Mouse (Mus musculus) layer of hippocampus, adult 18-20 months (tissue): Measurements from ENCODE around the gene Ehd4. TPM values are rescaled to one million over a fixed set of nuclear protein-coding genes. Genes with fewer than 3 reads are reported as not detected.

Experiments used
- DNase-seq, 2 experiments: peaks; one replicate each; pipeline ENCODE4 v3.0.0; 2022; ENCODE audit warnings: low spot score in 2 of 2
- total RNA-seq, 2 experiments: library from RNA; stranded (reverse); gene quantifications; 2 replicates each; pipeline ENCODE4 v1.2.3; 2021

The Ehd4 gene
- total RNA-seq, 2 experiments from 2014 or later = 8.5 to 8.9 TPM

DNA sequence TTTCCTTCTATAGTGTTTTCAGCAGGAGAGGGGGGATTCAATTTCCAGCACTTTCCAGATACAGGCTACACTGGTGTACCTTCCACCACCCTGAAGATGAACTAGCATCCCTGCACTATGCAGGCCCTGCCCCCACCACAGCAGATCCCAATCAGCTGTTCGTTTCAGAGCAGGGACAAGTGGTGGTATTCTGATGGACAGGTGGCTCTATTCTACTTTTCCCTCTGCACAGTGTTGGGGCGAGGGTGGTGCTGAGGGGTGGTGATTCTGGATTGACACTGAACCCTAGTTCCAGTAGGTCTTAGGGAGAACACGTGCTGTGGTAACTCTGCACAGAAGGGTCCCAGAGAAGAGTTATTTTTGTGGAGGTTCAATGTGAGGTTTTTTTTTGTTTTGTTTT is 43.2 kb downstream of the Ehd4 start:
- no peak for DNase-seq

DNA sequence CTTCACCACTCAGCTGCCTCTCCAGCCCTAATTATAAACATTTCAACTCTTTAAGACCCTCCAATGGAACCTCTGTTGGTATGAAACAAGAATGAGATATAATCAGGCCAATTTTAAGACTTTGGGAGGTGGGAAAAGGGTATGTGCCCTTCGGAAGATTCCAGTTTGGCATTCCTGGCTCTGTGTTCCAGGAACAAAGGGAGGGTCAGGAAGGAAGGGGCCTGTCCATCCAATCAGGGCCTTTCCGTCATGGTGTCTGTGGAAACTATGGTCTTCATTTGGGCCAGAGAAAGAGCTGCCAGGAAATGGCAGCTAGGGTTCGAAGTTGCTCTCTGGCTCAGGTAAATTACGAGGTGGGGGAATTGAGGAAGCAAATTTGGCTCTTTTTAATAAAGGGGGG is 46.3 kb downstream of the Ehd4 start:
- DNase-seq = no peak

DNA sequence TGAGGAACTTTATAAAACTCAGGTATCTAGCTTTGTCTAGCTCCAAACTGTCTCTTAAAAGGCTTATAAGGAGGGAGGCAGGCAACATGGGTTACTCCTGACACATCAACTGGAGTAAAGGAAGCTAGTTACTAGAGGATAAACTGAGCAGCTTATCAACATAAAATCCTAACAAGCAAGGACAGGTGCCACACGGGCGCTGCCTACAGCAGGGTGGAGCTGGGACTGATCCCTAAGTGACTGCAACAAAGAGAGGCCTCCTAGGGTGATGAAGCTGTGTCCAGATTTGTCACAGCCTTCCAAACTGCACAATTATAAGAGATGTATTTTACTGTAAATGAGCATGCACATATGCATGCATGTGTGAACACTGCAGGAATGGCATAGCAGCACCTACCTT is 47.0 kb downstream of the Ehd4 start:
- DNase-seq = no peak

DNA sequence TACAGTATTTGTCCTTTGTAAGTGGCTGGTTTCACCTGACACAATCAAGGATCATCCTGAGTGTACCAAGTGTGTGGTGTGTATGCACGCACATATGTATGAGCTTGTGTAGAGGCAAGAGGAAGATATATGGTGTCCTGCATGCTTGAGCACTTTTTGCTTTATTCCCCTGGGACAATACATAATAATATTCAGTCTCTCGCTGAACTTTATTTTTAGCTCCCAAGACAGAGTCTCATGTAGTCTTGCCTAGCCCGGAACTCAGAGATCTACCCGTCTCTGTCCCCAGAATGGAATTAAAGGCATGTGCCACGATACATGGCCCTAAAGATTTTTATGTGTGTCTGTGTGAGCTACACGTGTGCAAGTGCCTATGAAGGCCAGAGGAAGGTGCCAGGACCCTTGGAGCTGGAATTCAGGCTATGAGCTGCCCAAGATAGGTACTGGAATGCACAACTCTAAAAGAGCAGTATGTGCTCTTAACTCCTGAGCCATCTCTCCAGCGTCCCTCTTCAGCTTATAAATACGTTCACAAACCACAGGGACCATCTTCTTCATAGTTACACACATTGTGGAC is 47.9 kb downstream of the Ehd4 start:
- no peak for DNase-seq

DNA sequence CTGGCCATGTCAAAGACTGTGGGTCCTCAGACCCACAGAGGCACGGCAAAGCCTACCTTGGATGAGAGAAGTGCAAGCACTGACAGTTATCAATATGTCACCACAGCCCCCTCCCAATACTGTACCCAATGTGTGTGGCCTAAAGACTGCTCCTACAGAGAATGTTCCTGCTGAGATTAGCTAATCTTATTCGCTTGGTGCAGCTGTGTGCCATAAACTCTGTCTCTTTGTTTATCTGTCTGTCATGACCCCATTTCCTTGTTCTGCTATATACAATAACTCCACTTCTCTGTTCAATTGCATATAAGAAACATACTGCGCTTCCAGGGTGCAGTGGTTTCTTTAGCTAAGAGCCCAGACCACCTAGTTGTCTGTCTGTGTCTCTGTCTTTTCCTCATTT is 48.5 kb downstream of the Ehd4 start:
- DNase-seq = no peak

DNA sequence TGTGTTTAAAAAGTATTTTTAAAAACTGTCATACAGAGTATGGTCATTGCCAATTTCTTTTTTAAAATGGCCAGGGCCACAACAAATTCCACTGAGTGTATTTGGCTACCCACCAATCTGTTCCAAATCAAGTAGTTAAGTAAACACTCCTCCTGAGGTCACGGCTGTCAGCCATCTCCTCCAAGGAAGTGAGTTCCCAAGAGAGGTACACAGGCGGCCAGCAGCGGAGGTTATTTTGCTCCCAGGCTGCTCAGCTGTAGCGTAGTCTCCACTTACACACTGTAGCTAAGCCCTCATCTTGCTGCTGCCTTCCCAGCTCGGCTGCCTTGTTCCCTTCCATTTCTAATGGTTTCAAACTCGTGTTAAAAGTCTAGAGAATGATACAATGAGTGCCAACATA is 51.5 kb downstream of the Ehd4 start:
- DNase-seq = no peak

DNA sequence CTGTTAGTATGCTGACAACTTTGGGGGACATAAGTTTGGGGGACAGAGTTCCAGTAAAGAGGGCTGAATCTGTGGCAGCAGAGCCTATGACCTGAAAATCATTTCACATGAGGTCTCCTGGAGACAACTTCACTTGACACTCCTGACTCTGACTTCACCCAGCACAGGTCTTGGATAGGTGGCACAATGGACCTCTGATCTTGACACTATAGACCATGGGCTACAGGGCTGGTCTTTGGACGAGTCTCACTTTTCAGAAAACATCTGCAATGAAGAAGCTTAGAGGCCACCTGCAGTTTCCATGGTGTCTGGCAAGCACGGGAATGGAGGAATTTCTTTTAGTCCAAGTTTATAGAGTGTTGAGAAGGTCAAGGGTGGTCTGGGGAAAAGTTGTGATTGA is 52.0 kb downstream of the Ehd4 start:
- DNase-seq = no peak

DNA sequence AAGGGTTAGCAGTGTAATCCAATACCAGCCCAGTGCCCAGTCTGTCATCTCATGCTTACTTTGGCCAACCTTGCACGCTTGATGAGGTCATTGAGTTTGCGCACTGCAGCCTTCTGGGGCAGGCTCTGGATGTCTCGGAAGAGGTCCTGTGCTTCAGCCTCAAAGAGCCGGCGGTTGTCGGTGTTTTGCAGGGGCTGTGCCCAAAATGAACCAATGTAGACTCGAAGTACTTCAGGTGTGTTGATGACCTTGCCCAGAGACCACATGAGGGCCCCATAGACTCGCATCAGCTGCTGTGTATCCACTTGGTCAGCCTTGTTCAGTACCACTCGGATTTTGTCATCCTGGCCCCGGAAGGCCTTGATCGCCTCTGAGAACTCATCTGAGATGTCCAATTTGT is 52.4 kb downstream of the Ehd4 start:
- DNase-seq = no peak

DNA sequence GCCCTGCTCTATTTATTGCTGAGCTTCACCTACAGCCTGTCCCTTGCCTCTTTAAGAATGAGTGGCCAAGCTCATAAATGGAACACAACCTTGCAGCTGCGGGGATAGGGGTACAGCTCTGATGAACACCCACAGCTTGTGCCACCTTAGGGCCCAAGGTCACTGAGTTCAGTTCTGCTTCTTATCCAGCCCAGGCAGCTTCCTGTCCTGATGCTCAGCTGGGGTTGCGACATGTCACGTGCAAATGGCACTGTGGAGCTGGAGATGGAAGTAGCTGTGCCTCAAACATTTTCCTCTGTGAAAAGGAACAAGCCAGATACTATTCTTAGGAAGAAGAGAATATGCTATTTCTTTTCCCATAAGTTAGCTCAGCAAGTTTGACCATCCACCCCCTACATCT is 54.5 kb downstream of the Ehd4 start:
- DNase-seq = no peak

DNA sequence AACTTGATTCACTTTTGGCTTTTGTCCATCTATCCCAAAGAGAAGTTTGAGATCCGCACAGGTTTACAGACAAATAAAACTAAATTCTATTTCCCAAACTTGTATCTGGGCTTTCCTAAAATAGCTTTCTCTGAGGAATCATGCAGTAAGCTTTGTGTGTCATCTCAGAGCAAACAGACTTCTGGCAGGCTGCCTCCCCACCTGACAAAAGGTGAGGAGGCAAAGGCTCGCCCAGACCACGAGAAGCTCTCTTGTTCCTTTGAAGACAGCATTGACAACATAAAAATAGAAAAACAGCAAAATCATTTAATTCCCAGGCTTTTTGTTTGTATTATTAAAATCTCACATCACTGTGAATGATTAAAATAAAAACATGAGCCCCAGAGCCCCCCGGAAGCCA is 55.1 kb downstream of the Ehd4 start:
- DNase-seq = no peak

DNA sequence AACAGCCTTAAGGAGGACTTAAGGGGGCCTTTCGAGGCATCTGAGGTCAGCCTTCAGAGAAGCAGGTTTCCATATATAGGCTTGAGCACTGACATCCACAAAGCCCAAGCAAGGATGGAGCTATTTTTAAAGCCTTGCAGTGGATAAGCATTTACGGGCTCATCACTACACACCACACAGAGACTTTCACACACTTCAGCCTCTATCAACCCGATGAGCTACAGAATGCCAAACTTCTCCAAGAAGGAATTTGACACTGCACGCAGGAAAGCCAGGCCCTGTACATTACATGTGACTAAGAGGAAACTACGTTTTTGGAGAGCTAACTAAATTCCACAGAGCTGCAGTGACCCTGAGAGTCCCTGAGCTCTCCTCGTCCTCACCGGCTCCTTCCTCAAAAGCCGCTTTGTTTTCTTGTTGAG is 55.6 kb downstream of the Ehd4 start:
- DNase-seq = no peak

DNA sequence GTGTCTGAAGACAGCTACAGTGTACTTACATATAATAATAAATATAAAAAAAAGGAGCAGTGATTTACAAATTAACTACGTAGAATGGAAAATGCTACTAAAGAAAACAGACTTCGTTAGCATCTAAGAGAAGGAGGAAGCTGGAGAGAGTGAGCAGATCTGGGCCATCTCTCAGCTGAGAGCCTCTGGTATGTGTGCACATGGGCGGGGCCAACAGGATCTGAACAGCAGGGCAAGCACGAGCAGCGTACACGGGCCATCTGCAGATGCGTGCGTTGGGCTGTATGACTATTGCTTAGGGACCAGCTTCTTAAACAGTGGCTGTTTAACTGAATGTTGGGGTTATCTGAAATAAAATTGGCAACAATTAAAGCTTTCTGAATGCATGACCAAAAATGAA is 56.5 kb downstream of the Ehd4 start:
- DNase-seq = no peak

DNA sequence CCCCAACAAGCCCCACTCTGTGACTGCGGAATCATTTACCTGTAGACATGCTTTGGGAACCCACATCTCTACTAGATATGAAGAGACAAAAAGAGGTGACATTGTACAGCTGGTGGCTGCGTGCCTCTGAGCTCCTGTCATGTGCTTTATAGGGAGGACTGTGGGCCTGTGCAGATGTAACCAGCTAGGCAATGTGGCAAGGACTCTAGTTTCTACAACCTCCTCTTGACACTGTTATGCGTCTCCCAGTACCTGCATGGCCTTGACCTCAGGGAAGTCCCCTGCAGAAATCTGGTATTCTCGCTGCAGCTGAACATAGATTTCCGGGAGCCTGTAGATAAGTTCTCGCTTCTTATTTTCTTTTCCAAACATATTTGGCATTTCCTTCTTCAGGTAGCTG is 57.7 kb downstream of the Ehd4 start:
- DNase-seq = no peak

DNA sequence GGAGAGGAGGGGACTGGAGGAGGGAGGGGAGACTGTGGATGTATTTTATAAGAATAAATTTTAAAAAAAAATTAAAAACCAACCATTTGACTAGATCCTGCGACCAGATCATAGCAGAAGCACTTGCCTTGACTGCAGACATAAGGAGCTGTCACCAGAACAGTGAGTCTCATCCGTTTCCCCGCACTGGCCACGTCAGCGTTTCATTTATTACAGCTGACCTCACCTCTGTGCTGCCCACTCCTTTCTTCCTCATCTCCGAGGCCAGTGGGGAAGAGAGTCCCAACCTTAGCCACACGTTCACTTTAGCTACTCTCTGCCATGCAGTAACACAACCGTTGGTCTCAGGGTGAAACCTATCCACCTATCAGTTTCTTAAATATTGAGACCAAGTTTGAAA is 58.2 kb downstream of the Ehd4 start:
- DNase-seq = no peak

DNA sequence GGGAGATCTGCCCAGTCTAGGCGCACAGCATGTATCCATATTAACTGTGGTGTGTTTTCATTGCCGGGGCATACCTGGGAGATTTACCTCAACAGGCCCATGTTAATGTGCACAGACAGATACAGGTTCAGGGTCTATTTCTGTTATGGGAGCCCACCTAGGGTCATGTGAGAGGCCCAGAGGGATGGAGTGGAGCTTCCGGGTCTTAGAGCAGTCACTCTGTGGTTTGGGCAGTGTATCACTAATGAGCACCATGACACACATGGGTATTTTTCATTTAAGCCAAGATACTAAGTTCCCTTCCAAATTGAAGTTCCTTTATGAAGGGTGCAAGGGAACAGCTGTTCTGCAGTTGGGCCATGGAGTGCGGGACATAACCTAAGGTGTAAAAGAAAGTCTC is 59.2 kb downstream of the Ehd4 start:
- DNase-seq = no peak

DNA sequence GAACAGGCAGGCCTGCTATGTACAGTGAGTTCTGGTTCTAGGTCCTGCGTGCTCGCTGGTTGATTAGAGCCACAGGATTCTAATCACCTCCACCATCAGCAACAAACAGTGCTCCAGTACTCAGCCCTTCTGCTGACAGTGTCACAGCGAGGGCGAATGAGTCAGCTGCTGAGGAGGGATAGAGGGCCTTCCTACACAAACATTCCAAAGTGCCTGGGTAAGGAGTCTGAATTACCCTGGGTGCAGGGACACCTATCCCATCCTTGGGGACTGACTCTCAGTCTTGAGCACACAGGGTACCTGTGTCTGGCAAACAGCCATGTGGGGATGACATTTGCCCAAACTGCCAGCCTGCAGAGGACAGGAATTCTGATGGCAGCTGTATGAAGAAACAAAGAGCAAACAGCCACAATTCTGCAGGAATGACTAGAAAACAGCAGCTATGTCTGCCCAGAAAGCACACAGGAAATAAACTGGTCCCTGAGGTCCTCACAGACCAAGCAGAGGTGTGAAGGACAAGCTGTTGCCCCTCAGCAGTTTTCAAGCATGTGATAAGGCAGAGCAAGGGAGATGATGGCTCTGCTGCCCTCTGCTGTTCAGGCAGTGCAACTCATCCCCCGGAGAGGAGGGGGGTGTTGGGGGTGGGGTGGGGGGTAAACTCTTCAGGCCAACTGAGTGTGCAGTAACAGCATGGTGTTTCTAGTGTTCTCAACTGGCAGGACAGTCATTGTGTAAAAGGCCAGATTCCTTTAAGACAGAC is 60.6 kb downstream of the Ehd4 start:
- DNase-seq = peak; percentile 32 to 44

DNA sequence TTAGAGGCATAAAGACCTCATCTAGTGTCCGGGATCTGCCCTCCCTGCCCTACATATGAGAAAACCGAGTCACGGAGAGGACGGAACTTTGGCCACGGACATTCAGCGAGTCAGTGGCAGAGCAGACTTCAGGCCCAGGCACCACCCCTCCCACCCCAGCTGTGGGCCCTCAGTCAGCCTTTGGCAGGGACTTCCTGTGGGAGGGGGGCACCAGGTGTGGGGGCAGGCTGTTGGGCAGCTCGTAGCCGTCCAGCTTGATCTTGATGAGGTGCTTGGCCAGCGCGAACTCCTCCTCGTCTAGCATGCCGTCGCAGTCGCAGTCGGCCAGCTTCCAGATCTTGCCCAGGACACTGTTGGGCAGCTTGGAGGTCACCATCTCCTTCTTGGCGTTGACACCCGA is 63.4 kb downstream of the Ehd4 start:
- no peak for DNase-seq

DNA sequence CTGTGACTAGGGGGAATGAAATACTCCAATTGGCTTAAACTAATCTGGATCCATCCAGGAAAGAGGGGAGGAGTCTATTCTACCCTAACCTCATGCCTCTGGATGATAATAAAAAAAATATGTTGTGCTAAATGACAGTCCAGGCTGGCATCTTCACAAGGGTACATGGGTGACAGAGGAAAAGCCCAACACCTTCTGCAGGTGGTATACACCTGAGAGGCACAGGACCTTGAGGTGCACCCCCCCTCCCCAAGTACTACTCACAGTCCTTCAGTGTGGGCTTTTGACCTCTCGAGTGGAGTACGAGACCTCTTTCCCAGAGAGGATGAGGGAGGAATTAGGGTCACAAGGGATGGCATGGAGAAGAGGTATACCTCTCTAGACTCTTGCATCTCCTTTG is 66.5 kb downstream of the Ehd4 start:
- DNase-seq = no peak

DNA sequence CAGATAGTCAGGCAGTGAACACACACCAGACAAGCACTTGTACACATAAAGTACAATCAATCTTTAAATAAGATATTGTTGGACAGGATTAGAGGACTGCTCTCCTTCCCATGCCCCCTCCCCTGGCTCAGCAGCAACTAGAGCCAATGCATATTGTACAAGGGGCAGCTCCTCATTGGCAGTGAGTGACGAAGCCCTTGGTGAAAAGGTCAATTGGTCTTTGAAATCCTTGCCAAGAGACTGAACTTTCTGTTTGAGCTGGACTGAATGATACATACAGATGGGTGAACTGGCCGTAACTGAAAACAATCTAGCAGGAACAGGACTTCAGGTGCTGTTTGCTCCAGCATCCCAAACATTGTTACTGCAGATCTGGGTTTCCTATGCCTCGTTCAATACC is 67.0 kb downstream of the Ehd4 start:
- no peak for DNase-seq

DNA sequence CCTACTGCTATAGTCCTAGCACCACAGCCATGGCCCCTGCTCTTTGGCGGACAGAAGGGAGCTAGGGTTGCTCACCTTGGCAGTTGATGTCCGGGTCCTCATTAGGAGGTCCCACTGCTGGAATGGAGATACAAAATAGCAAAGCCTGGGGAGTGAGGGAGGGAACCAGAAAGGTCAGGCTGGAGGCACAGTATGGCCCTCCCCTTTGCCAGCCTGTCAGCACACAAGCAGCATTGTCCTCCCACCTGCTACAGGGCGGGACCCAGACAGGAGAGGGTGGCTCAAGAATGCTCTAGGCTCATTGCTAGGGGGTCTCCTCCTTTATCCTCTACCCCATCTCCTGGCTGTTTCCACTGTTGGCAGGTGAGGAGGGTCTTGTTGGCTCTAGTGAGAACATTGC is 68.4 kb downstream of the Ehd4 start:
- no peak for DNase-seq

DNA sequence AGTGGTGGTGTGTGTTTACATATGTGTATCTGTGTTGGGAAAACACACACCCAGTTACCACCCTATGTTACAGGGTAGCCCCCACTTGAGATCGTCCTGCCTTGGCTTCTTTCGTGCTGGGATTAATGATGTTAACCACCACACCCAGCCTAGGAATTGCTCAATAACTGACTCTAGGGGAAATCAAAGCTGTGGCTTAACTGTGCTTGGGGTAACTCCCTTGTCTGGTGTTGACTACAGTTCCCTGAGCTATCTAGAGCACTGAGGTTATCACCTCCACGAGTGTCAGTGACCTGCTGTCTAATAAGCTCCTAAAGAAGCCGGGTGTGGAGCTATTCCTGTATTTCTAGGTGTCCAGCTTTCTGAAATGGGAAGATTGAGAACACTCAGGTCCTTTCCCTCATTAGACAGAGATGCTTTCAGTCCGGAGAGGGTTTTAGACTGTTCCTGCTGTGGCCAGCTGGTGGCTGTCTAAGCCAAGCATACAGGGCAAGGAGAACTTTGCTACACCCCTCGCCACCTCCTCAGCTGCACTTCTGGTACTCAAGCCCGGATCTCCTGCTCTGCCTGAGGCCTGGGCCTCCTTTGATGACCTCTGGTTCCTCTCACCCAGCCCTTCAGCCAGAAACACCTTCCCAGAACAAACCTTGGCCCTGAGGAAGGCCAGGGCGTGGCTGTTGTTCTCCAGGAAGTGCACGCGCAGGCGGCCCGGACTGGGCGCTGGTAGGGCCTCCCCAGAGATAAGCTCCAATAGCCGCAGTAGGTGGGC is 69.6 kb downstream of the Ehd4 start:
- DNase-seq = no peak

DNA sequence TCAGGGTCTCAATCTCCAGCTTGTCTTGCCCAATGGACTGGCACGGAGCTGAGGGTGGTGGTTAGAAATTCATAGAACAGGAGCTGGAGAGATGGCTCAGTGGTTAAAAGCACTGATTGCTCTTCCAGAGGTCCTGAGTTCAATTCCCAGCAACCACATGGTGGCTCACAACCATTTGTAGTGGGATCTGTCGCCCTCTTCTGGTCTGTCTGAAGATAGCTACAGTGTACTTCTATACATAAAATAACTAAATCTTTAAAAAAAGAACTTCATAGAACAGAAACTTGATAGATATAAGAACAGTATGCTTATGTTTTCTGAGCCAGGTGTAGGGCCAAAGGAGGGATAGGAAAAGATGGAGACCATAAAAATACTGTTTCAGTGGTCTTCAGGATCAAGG is 72.0 kb downstream of the Ehd4 start:
- no peak for DNase-seq
